Mouse (Mus musculus): ENCODE results near the gene Polq. TPM values are rescaled to one million over a fixed set of nuclear protein-coding genes. Genes with fewer than 3 reads are reported as not detected.

Polq gene
- polyA plus RNA-seq, 1 experiment from 2014 or later = 0.38 TPM

DNA sequence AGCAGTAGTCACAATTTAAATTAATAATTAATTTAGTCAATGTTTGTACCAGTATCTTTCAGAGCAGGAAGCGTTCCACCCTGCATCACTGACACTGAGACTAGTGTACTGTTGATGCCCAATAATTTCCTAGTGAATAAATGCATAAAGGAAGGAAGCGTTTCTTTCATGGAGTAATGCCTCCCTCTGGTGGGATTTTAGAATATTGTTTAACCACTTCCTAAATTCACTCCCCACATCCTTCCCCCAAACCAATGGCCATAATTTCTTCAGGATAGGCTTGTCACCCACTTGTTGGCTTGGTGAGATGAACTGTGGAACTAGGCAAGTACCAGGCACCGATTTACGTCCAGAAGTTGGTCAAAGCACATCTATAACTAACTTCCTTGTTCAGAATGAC lies 1.2 kb upstream of the Polq start:
- TF ChIP-seq CTCF (IDR thresholded peaks at IDR 0.05) (peak; percentile 72), EP300 (IDR thresholded peaks at IDR 0.05) (no peak)
- ATAC-seq (peak; percentile 46), DNase-seq (ENCODE audit: low spot score) (peak; percentile 88)
- no peaks in the 10 kb centered on the region for H3K36me3 ChIP-seq (ENCODE audit: insufficient read depth, low read length)
- H3K4me3 ChIP-seq (ENCODE audit: low read depth, low read length) = no peak overlapping the region
- WGBS = 49% methylated on average over 4 of the region's 4 CpGs
- H3K4me1 ChIP-seq (ENCODE audit: insufficient read depth, low read depth, low read length) = peaks cover 7% of the 10 kb centered on the region; the same call in 1 of the 2 replicates
- no peaks in the 10 kb centered on the region for H3K27me3 ChIP-seq (replicated peaks; ENCODE audit: insufficient read depth, low read length)
- no peak overlapping the region for H3K4me2 ChIP-seq (replicated peaks; ENCODE audit: low read depth, low read length)
- H3K27ac ChIP-seq (ENCODE audit: low read length) = no peak overlapping the region
- H3K9me3 ChIP-seq (ENCODE audit: low read length) = no peaks in the 10 kb centered on the region
- H3K9ac ChIP-seq (replicated peaks; ENCODE audit: low read depth) = no peak overlapping the region

DNA sequence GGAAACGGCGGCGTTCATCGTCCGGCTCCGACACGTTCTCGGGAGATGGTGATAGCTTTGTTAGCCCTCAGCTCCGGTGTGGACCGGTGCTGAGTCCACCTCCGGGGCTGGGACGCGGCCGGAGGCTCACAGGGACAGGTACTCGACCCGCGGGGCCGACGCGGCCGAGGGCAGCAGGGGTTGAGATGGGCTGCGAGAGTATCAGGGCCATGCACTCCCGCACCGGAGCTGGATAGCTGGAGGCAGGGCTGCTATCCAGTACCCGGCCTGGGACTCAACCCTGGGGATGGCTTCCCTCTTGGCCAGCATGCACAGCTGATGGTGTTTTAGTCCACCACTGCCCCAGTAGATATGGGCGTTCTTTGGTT lies 320 bp downstream of the Polq start:
- Histone ChIP-seq H3K9me3 (ENCODE audit: low read length) (no peaks in the 10 kb centered on the region), H3K4me2 (replicated peaks; ENCODE audit: low read depth, low read length) (peak overlapping the region; percentile 84), H3K4me1 (ENCODE audit: insufficient read depth, low read depth, low read length) (peaks cover 7% of the 10 kb centered on the region; the same call in 1 of the 2 replicates), H3K36me3 (ENCODE audit: insufficient read depth, low read length) (no peaks in the 10 kb centered on the region), H3K9ac (replicated peaks; ENCODE audit: low read depth) (peak overlapping the region; percentile 26; the same call in 1 of the 2 replicates), H3K4me3 (ENCODE audit: low read depth, low read length) (peak overlapping the region; percentile 58), H3K27me3 (replicated peaks; ENCODE audit: insufficient read depth, low read length) (no peaks in the 10 kb centered on the region), H3K27ac (ENCODE audit: low read length) (no peak overlapping the region)
- DNase-seq (ENCODE audit: low spot score) (no peak), ATAC-seq (peak; percentile 26)
- 1% methylated on average over 26 of the region's 26 CpGs for WGBS
- TF ChIP-seq CTCF (IDR thresholded peaks at IDR 0.05) = no peak
- no peak for TF ChIP-seq EP300 (IDR thresholded peaks at IDR 0.05)

DNA sequence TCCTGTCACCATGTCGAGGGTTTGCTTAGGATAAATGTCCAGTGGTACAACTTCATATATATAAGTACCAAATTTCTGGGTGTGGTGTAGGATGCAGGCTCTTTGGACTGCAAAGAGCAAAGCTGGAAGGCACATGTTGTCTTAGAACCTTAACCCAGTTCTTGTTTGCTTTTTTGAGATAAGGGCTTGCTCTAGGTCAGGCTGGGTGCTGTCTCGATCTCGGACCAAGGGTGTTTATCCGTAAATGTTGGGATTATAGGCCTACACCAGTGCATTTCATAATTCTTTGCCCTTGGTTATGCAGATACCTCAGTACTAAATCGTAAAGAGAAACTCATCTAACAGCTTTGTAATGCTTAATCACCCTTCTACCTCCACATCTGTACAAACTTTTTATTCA lies 750 bp downstream of the Polq start:
- peak overlapping the region; percentile 84 for H3K4me2 ChIP-seq (replicated peaks; ENCODE audit: low read depth, low read length)
- H3K4me1 ChIP-seq (ENCODE audit: insufficient read depth, low read depth, low read length) = peaks cover 7% of the 10 kb centered on the region; the same call in 1 of the 2 replicates
- H3K27ac ChIP-seq (ENCODE audit: low read length) = no peak overlapping the region
- DNase-seq (ENCODE audit: low spot score) = no peak
- no peaks in the 10 kb centered on the region for H3K9me3 ChIP-seq (ENCODE audit: low read length)
- TF ChIP-seq EP300 (IDR thresholded peaks at IDR 0.05) = no peak
- no peak for TF ChIP-seq CTCF (IDR thresholded peaks at IDR 0.05)
- H3K27me3 ChIP-seq (replicated peaks; ENCODE audit: insufficient read depth, low read length) = no peaks in the 10 kb centered on the region
- 30% methylated on average over 5 of the region's 5 CpGs for WGBS
- H3K36me3 ChIP-seq (ENCODE audit: insufficient read depth, low read length) = no peaks in the 10 kb centered on the region
- no peak for ATAC-seq
- H3K9ac ChIP-seq (replicated peaks; ENCODE audit: low read depth) = no peak overlapping the region; the same call in 1 of the 2 replicates
- H3K4me3 ChIP-seq (ENCODE audit: low read depth, low read length) = peak overlapping the region; percentile 58; the same call in 1 of the 2 replicates

DNA sequence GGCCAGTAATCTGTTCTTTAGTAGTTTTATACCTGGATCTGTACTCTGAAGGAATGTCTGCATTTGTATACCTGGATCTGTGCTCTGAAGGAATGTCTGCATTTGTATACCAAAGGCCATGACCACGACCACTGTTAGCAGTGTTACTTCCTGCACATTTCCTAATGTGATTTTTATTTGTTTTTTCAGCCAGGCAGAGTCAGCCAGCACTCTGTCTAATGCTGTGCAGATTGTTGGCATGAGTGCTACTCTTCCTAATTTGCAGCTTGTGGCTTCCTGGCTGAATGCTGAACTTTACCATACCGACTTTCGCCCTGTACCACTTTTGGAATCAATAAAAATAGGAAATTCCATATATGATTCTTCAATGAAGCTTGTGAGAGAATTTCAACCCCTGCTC lies 16.0 kb downstream of the Polq start:
- WGBS = 66% methylated on average over 3 of the region's 3 CpGs
- ATAC-seq = no peak
- H3K9me3 ChIP-seq (ENCODE audit: low read length) = no peaks in the 10 kb centered on the region

DNA sequence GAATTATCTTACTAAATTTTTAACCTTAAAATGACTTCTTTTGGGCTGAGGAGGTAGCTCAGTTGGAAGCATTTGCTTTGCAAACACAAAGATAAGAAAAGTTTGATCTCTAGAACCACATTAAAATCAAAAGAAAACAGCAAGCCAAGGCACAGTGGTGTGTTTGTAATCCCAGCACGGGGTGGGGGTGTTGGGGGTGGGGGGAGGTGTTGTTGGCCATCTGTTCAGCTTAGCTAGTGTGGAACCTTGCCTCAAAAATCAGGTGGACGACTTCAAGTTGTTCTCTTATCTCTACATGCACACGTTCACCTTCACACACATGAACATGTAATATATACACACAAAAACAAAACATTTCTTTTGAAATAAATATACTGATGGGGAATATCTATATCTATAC lies 20.4 kb downstream of the Polq start:
- Histone ChIP-seq H3K4me2 (replicated peaks; ENCODE audit: low read depth, low read length) (no peak overlapping the region), H3K36me3 (ENCODE audit: insufficient read depth, low read length) (no peaks in the 10 kb centered on the region), H3K27me3 (replicated peaks; ENCODE audit: insufficient read depth, low read length) (no peaks in the 10 kb centered on the region), H3K9ac (replicated peaks; ENCODE audit: low read depth) (no peak overlapping the region), H3K27ac (ENCODE audit: low read length) (no peak overlapping the region), H3K9me3 (ENCODE audit: low read length) (no peaks in the 10 kb centered on the region), H3K4me3 (ENCODE audit: low read depth, low read length) (no peak overlapping the region), H3K4me1 (ENCODE audit: insufficient read depth, low read depth, low read length) (no peaks in the 10 kb centered on the region)
- DNase-seq (ENCODE audit: low spot score) = no peak
- no peak for TF ChIP-seq EP300 (IDR thresholded peaks at IDR 0.05)
- TF ChIP-seq CTCF (IDR thresholded peaks at IDR 0.05) = no peak
- WGBS = 59% methylated on average over 3 of the region's 3 CpGs
- no peak for ATAC-seq

More for the DNA sequence above, 16.0 kb downstream of the Polq start:
- H3K4me2 ChIP-seq (replicated peaks; ENCODE audit: low read depth, low read length) = no peak overlapping the region
- H3K4me1 ChIP-seq (ENCODE audit: insufficient read depth, low read depth, low read length) = no peaks in the 10 kb centered on the region
- no peaks in the 10 kb centered on the region for H3K36me3 ChIP-seq (ENCODE audit: insufficient read depth, low read length)
- H3K4me3 ChIP-seq (ENCODE audit: low read depth, low read length) = no peak overlapping the region
- H3K27ac ChIP-seq (ENCODE audit: low read length) = no peak overlapping the region
- no peak overlapping the region for H3K9ac ChIP-seq (replicated peaks; ENCODE audit: low read depth)
- TF ChIP-seq CTCF (IDR thresholded peaks at IDR 0.05) (no peak), EP300 (IDR thresholded peaks at IDR 0.05) (no peak)
- DNase-seq (ENCODE audit: low spot score) = no peak
- no peaks in the 10 kb centered on the region for H3K27me3 ChIP-seq (replicated peaks; ENCODE audit: insufficient read depth, low read length)

DNA sequence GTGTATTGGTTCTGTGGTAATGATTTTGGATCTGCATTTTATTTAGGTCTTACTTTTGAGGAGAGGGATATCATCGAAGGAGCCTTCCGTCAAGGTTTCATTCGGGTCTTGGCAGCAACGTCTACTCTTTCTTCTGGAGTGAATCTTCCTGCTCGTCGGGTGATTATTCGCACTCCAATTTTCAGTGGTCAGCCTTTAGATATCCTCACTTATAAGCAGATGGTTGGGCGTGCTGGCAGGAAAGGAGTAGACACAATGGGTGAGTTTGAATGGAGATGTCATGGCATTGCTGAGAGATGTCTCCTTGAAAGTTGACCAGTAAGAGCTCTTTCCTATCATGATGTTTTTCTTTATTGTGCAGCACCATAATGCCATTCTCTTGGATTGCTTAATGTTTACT lies 23.2 kb downstream of the Polq start:
- Histone ChIP-seq H3K27me3 (replicated peaks; ENCODE audit: insufficient read depth, low read length) (no peaks in the 10 kb centered on the region), H3K27ac (ENCODE audit: low read length) (no peak overlapping the region), H3K4me3 (ENCODE audit: low read depth, low read length) (no peak overlapping the region), H3K4me1 (ENCODE audit: insufficient read depth, low read depth, low read length) (no peaks in the 10 kb centered on the region), H3K4me2 (replicated peaks; ENCODE audit: low read depth, low read length) (no peak overlapping the region), H3K9me3 (ENCODE audit: low read length) (no peaks in the 10 kb centered on the region), H3K9ac (replicated peaks; ENCODE audit: low read depth) (no peak overlapping the region), H3K36me3 (ENCODE audit: insufficient read depth, low read length) (no peaks in the 10 kb centered on the region)
- 93% methylated on average over 8 of the region's 8 CpGs for WGBS
- TF ChIP-seq CTCF (IDR thresholded peaks at IDR 0.05) (no peak), EP300 (IDR thresholded peaks at IDR 0.05) (no peak)
- ATAC-seq (no peak), DNase-seq (ENCODE audit: low spot score) (no peak)

DNA sequence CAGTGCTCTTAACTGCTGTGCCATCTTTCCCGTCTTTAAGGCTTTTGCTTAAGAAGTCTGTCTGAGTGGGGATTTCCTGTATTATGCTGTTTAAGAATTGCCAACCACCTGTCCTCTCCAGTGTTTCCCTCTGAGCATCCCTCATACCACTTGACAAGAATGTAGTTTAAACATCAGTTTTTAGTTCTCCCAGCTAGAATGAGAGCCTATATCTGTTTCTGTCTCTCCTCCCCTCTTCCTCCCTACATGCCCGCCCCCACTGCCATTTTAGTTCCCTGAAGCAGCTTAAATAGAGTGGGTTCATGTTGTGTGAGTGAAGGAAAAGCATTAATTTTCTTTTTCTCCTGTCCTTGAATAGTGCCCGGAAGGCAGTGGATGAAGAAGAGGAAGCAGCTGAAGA lies 48.0 kb downstream of the Polq start:
- no peak for DNase-seq (ENCODE audit: low spot score)
- no peak overlapping the region for H3K27ac ChIP-seq (ENCODE audit: low read length)
- no peak overlapping the region for H3K4me2 ChIP-seq (replicated peaks; ENCODE audit: low read depth, low read length)
- no peak for ATAC-seq
- 0 out of 2 replicates have a peak, but pooled peaks cover 4% of the 10 kb centered on the region for H3K36me3 ChIP-seq (ENCODE audit: insufficient read depth, low read length)
- no peaks in the 10 kb centered on the region for H3K27me3 ChIP-seq (replicated peaks; ENCODE audit: insufficient read depth, low read length)
- H3K4me1 ChIP-seq (ENCODE audit: insufficient read depth, low read depth, low read length) = no peaks in the 10 kb centered on the region
- H3K9me3 ChIP-seq (ENCODE audit: low read length) = no peaks in the 10 kb centered on the region
- 90% methylated on average over 3 of the region's 3 CpGs for WGBS
- H3K4me3 ChIP-seq (ENCODE audit: low read depth, low read length) = no peak overlapping the region
- H3K9ac ChIP-seq (replicated peaks; ENCODE audit: low read depth) = no peak overlapping the region
- TF ChIP-seq CTCF (IDR thresholded peaks at IDR 0.05) (no peak), EP300 (IDR thresholded peaks at IDR 0.05) (no peak)

All from lung, postnatal 0 days (tissue).